Mouse (Mus musculus): Measurements from ENCODE around the gene Ier5l.

GRCm38 (mm10) chr2:30436809-30437208, 37.2 kb downstream of the Ier5l start:
- TF ChIP-seq CTCF (IDR thresholded peaks at IDR 0.05; ENCODE audit: low read depth, low read length), result no peak
- no peak for TF ChIP-seq GATA1 (IDR thresholded peaks at IDR 0.05; ENCODE audit: borderline replicate concordance, low read length)
